Mouse (Mus musculus): ENCODE measurements around the gene Exoc6b. TPM values are rescaled to one million over a fixed set of nuclear protein-coding genes. Genes with fewer than 3 reads are reported as not detected.

Exoc6b gene
- polyA plus RNA-seq, 1 experiment from 2014 or later = 32.5 TPM

GRCm38 (mm10) chr6:85017011-85017410 is 52.3 kb downstream of the Exoc6b start:
- H3K27me3 ChIP-seq (ENCODE audit: control insufficient read depth, insufficient read depth, low read length) = no peaks in the 10 kb centered on the region
- no peaks in the 10 kb centered on the region for H3K9me3 ChIP-seq (ENCODE audit: control insufficient read depth, low read length)
- no peaks in the 10 kb centered on the region for H3K36me3 ChIP-seq (ENCODE audit: control insufficient read depth, insufficient read depth, low read length)
- H3K4me1 ChIP-seq (ENCODE audit: control insufficient read depth, insufficient read depth, low read length) = no peaks in the 10 kb centered on the region
- WGBS = 41% methylated on average over 2 of the region's 2 CpGs
- no peak for ATAC-seq (ENCODE audit: low FRiP score, low TSS enrichment)
- H3K27ac ChIP-seq (ENCODE audit: low read depth, low read length) = no peak overlapping the region
- H3K4me3 ChIP-seq (ENCODE audit: low read length) = no peak overlapping the region
- no peak overlapping the region for H3K9ac ChIP-seq (ENCODE audit: low read depth, low read length)
- H3K4me2 ChIP-seq (replicated peaks; ENCODE audit: low read depth, low read length) = no peak overlapping the region

- H3K4me3 ChIP-seq (ENCODE audit: low read length) = no peak overlapping the region
- no peak overlapping the region for H3K4me2 ChIP-seq (replicated peaks; ENCODE audit: low read depth, low read length)
- no peaks in the 10 kb centered on the region; the same call in 1 of the 2 replicates for H3K36me3 ChIP-seq (ENCODE audit: control insufficient read depth, insufficient read depth, low read length)
- no peaks in the 10 kb centered on the region for H3K9me3 ChIP-seq (ENCODE audit: control insufficient read depth, low read length)
- no peaks in the 10 kb centered on the region for H3K4me1 ChIP-seq (ENCODE audit: control insufficient read depth, insufficient read depth, low read length)
- 85% methylated on average over 2 of the region's 2 CpGs for WGBS
- no peaks in the 10 kb centered on the region for H3K27me3 ChIP-seq (ENCODE audit: control insufficient read depth, insufficient read depth, low read length)
- no peak overlapping the region for H3K27ac ChIP-seq (ENCODE audit: low read depth, low read length)
- no peak overlapping the region for H3K9ac ChIP-seq (ENCODE audit: low read depth, low read length)
- no peak for ATAC-seq (ENCODE audit: low FRiP score, low TSS enrichment)
These were observed 55.4 kb downstream of the Exoc6b start for GRCm38 (mm10) chr6:85013906-85014305.

- no peaks in the 10 kb centered on the region for H3K27me3 ChIP-seq (ENCODE audit: control insufficient read depth, insufficient read depth, low read length)
- no peaks in the 10 kb centered on the region; the same call in 1 of the 2 replicates for H3K36me3 ChIP-seq (ENCODE audit: control insufficient read depth, insufficient read depth, low read length)
- H3K4me2 ChIP-seq (replicated peaks; ENCODE audit: low read depth, low read length) = no peak overlapping the region
- H3K9ac ChIP-seq (ENCODE audit: low read depth, low read length) = no peak overlapping the region
- ATAC-seq (ENCODE audit: low FRiP score, low TSS enrichment) = no peak
- no peaks in the 10 kb centered on the region for H3K9me3 ChIP-seq (ENCODE audit: control insufficient read depth, low read length)
- H3K4me3 ChIP-seq (ENCODE audit: low read length) = no peak overlapping the region
- 82% methylated on average over 2 of the region's 2 CpGs for WGBS
- H3K4me1 ChIP-seq (ENCODE audit: control insufficient read depth, insufficient read depth, low read length) = no peaks in the 10 kb centered on the region
- no peak overlapping the region for H3K27ac ChIP-seq (ENCODE audit: low read depth, low read length)
These were observed 58.9 kb downstream of the Exoc6b start for GRCm38 (mm10) chr6:85010397-85010796.

GRCm38 (mm10) chr6:84995418-84995817 is 73.9 kb downstream of the Exoc6b start:
- H3K36me3 ChIP-seq (ENCODE audit: control insufficient read depth, insufficient read depth, low read length) = no peaks in the 10 kb centered on the region
- no peaks in the 10 kb centered on the region for H3K4me1 ChIP-seq (ENCODE audit: control insufficient read depth, insufficient read depth, low read length)
- no peak overlapping the region for H3K27ac ChIP-seq (ENCODE audit: low read depth, low read length)
- no peak overlapping the region for H3K9ac ChIP-seq (ENCODE audit: low read depth, low read length)
- no peak for ATAC-seq (ENCODE audit: low FRiP score, low TSS enrichment)
- no peak overlapping the region for H3K4me3 ChIP-seq (ENCODE audit: low read length)
- no peaks in the 10 kb centered on the region for H3K27me3 ChIP-seq (ENCODE audit: control insufficient read depth, insufficient read depth, low read length)
- H3K9me3 ChIP-seq (ENCODE audit: control insufficient read depth, low read length) = no peaks in the 10 kb centered on the region
- no peak overlapping the region for H3K4me2 ChIP-seq (replicated peaks; ENCODE audit: low read depth, low read length)

- no peaks in the 10 kb centered on the region for H3K4me1 ChIP-seq (ENCODE audit: control insufficient read depth, insufficient read depth, low read length)
- no peak overlapping the region for H3K27ac ChIP-seq (ENCODE audit: low read depth, low read length)
- no peak overlapping the region for H3K4me2 ChIP-seq (replicated peaks; ENCODE audit: low read depth, low read length)
- 37% methylated on average over 3 of the region's 3 CpGs for WGBS
- no peak for ATAC-seq (ENCODE audit: low FRiP score, low TSS enrichment)
- H3K36me3 ChIP-seq (ENCODE audit: control insufficient read depth, insufficient read depth, low read length) = no peaks in the 10 kb centered on the region
- no peak overlapping the region for H3K9ac ChIP-seq (ENCODE audit: low read depth, low read length)
- H3K9me3 ChIP-seq (ENCODE audit: control insufficient read depth, low read length) = no peaks in the 10 kb centered on the region
- H3K27me3 ChIP-seq (ENCODE audit: control insufficient read depth, insufficient read depth, low read length) = no peaks in the 10 kb centered on the region
- H3K4me3 ChIP-seq (ENCODE audit: low read length) = no peak overlapping the region
These were observed 92.7 kb downstream of the Exoc6b start for GRCm38 (mm10) chr6:84976563-84976971.

GRCm38 (mm10) chr6:84968531-84968930 is 100.8 kb downstream of the Exoc6b start:
- no peaks in the 10 kb centered on the region for H3K4me1 ChIP-seq (ENCODE audit: control insufficient read depth, insufficient read depth, low read length)
- H3K9me3 ChIP-seq (ENCODE audit: control insufficient read depth, low read length) = no peaks in the 10 kb centered on the region
- H3K27me3 ChIP-seq (ENCODE audit: control insufficient read depth, insufficient read depth, low read length) = no peaks in the 10 kb centered on the region
- no peak for ATAC-seq (ENCODE audit: low FRiP score, low TSS enrichment)
- no peak overlapping the region for H3K4me3 ChIP-seq (ENCODE audit: low read length)
- no peaks in the 10 kb centered on the region for H3K36me3 ChIP-seq (ENCODE audit: control insufficient read depth, insufficient read depth, low read length)
- H3K9ac ChIP-seq (ENCODE audit: low read depth, low read length) = no peak overlapping the region
- H3K27ac ChIP-seq (ENCODE audit: low read depth, low read length) = no peak overlapping the region
- WGBS = 88% methylated on average over 1 of the region's 1 CpGs
- no peak overlapping the region for H3K4me2 ChIP-seq (replicated peaks; ENCODE audit: low read depth, low read length)

- Histone ChIP-seq H3K36me3 (ENCODE audit: control insufficient read depth, insufficient read depth, low read length) (no peaks in the 10 kb centered on the region), H3K4me3 (ENCODE audit: low read length) (no peak overlapping the region), H3K9ac (ENCODE audit: low read depth, low read length) (no peak overlapping the region), H3K27ac (ENCODE audit: low read depth, low read length) (no peak overlapping the region), H3K27me3 (ENCODE audit: control insufficient read depth, insufficient read depth, low read length) (no peaks in the 10 kb centered on the region), H3K4me1 (ENCODE audit: control insufficient read depth, insufficient read depth, low read length) (no peaks in the 10 kb centered on the region), H3K4me2 (replicated peaks; ENCODE audit: low read depth, low read length) (no peak overlapping the region), H3K9me3 (ENCODE audit: control insufficient read depth, low read length) (no peaks in the 10 kb centered on the region)
- WGBS = 75% methylated on average over 5 of the region's 5 CpGs
- no peak for ATAC-seq (ENCODE audit: low FRiP score, low TSS enrichment)
These were observed 104.4 kb downstream of the Exoc6b start for GRCm38 (mm10) chr6:84964729-84965415.

- Histone ChIP-seq H3K4me3 (ENCODE audit: low read length) (no peak overlapping the region), H3K36me3 (ENCODE audit: control insufficient read depth, insufficient read depth, low read length) (no peaks in the 10 kb centered on the region), H3K4me1 (ENCODE audit: control insufficient read depth, insufficient read depth, low read length) (no peaks in the 10 kb centered on the region), H3K27me3 (ENCODE audit: control insufficient read depth, insufficient read depth, low read length) (no peaks in the 10 kb centered on the region), H3K4me2 (replicated peaks; ENCODE audit: low read depth, low read length) (no peak overlapping the region), H3K27ac (ENCODE audit: low read depth, low read length) (no peak overlapping the region), H3K9ac (ENCODE audit: low read depth, low read length) (no peak overlapping the region), H3K9me3 (ENCODE audit: control insufficient read depth, low read length) (no peaks in the 10 kb centered on the region)
- 81% methylated on average over 1 of the region's 1 CpGs for WGBS
- no peak for ATAC-seq (ENCODE audit: low FRiP score, low TSS enrichment)
These were observed 106.3 kb downstream of the Exoc6b start for GRCm38 (mm10) chr6:84963044-84963443.

GRCm38 (mm10) chr6:84961763-84962162 is 107.5 kb downstream of the Exoc6b start:
- no peaks in the 10 kb centered on the region for H3K27me3 ChIP-seq (ENCODE audit: control insufficient read depth, insufficient read depth, low read length)
- 86% methylated on average over 3 of the region's 3 CpGs for WGBS
- no peaks in the 10 kb centered on the region for H3K36me3 ChIP-seq (ENCODE audit: control insufficient read depth, insufficient read depth, low read length)
- no peak overlapping the region for H3K9ac ChIP-seq (ENCODE audit: low read depth, low read length)
- H3K9me3 ChIP-seq (ENCODE audit: control insufficient read depth, low read length) = no peaks in the 10 kb centered on the region
- H3K4me1 ChIP-seq (ENCODE audit: control insufficient read depth, insufficient read depth, low read length) = no peaks in the 10 kb centered on the region
- no peak overlapping the region for H3K4me3 ChIP-seq (ENCODE audit: low read length)
- H3K4me2 ChIP-seq (replicated peaks; ENCODE audit: low read depth, low read length) = no peak overlapping the region
- no peak overlapping the region for H3K27ac ChIP-seq (ENCODE audit: low read depth, low read length)
- no peak for ATAC-seq (ENCODE audit: low FRiP score, low TSS enrichment)

Measured in kidney, embryonic 14.5 days (tissue).